Mouse (Mus musculus) cortical plate, adult 2 months (tissue): ENCODE data around the gene 2310007B03Rik. TPM values are rescaled to one million over a fixed set of nuclear protein-coding genes. Genes with fewer than 3 reads are reported as not detected.
"Not testable (repeated sequence)": the region's sequence is repeated elsewhere in the genome, so short reads cannot be mapped to it uniquely, and the experiment has no call there.

Experiments used
- H3K27ac ChIP-seq: fragments of 200-500 bp; 2 replicates; pipeline ENCODE4 v1.5.1; 2012; ENCODE audit warnings: low read length, control low read depth, inconsistent platforms; ENCODE audit not compliant: insufficient read depth
- H3K4me1 ChIP-seq: fragments of 200-500 bp; 2 replicates; pipeline ENCODE4 v1.6.1; 2011; ENCODE audit warnings: low read length; ENCODE audit not compliant: control insufficient read depth, insufficient read depth
- H3K4me3 ChIP-seq: fragments of 200-500 bp; 2 replicates; pipeline ENCODE4 v1.5.1; 2011; ENCODE audit warnings: mild to moderate bottlenecking, low read length, control low read depth; ENCODE audit not compliant: insufficient read depth
- CTCF ChIP-seq: fragments of 200-500 bp; IDR thresholded peaks from 2 replicates; pipeline ENCODE4 v1.5.1; 2011; ENCODE audit warnings: mild to moderate bottlenecking, control low read depth, low read length; ENCODE audit not compliant: insufficient read depth; ENCODE audit errors: extremely low read depth
- POLR2A ChIP-seq: fragments of 200-500 bp; IDR thresholded peaks from 2 replicates; pipeline ENCODE4 v1.6.1; 2011; ENCODE audit warnings: mild to moderate bottlenecking, low read length, control low read depth; ENCODE audit not compliant: insufficient read depth; ENCODE audit errors: extremely low read depth
- polyA plus RNA-seq: library from polyadenylated mRNA; depleted of rRNA; stranded (reverse); fragments of >200 nt; gene quantifications from 2 replicates; pipeline ENCODE4 v1.2.3, GENCODE M21; 2012; rRNA removed

2310007B03Rik gene
- not detected in 2 replicates for polyA plus RNA-seq

DNA sequence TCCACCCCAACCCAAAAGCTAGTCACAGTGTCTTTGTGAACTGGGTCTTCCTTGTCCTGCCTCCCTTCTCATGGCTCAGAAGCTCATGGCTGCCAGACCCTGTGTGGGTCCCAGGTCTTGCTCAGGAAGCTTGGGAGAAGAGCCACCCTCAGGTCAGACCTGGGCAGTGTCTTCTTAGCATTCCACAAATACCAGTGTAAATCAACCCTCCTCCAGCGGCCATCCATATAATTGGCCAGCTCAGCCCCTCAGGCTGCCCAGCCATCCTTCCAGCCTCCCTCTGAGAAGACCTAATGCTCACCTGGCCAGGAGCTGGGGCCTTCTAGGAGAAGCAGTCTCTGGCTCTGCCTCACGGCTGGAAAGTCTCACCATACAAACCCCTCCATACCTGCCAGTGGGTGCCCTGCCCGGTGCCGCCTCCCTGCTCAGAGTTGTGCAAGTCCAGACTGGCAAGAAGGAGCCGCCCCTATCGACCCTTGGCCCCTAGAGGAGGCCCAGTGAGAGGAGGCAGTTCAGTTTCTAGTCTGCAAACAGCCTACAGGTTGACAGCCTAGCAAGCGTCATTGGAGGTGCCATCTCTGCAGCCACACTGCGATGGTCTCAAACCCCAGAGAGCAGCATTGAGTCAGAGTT lies at the start of gene 2310007B03Rik:
2310007B03Rik (minus strand) TSS at position 448 of the 633 bp plus-strand sequence.
- TF ChIP-seq POLR2A (no peak), CTCF (no peak)

GRCm38 (mm10) chr1:93210213-93210641 lies 49.5 kb upstream of the 2310007B03Rik start:
- no peak for TF ChIP-seq CTCF
- no peak for TF ChIP-seq POLR2A
- Histone ChIP-seq H3K4me1 (no peaks in the 10 kb centered on the region), H3K4me3 (no peak overlapping the region), H3K27ac (0 out of 2 replicates have a peak overlapping the region, but pooled peaks have one; percentile 33)

More for the DNA sequence above, at the start of gene 2310007B03Rik:
- H3K4me1 ChIP-seq: peaks cover 2% of the 10 kb centered on the region; the same call in 1 of the 2 replicates
- no peak within 1 kb of the TSS for H3K27ac ChIP-seq
- no peak within 1 kb of the TSS for H3K4me3 ChIP-seq

GRCm38 (mm10) chr1:93207536-93208064 lies 46.9 kb upstream of the 2310007B03Rik start:
- TF ChIP-seq POLR2A (no peak), CTCF (no peak)
- Histone ChIP-seq H3K4me3 (no peak overlapping the region), H3K27ac (no peak overlapping the region), H3K4me1 (no peaks in the 10 kb centered on the region)

GRCm38 (mm10) chr1:93206277-93206970 lies 45.7 kb upstream of the 2310007B03Rik start:
- TF ChIP-seq POLR2A (no peak), CTCF (0 out of 2 replicates have a peak, but pooled peaks have one; percentile 9)
- H3K4me1 ChIP-seq: no peaks in the 10 kb centered on the region
- H3K27ac ChIP-seq: no peak overlapping the region
- H3K4me3 ChIP-seq: no peak overlapping the region

DNA sequence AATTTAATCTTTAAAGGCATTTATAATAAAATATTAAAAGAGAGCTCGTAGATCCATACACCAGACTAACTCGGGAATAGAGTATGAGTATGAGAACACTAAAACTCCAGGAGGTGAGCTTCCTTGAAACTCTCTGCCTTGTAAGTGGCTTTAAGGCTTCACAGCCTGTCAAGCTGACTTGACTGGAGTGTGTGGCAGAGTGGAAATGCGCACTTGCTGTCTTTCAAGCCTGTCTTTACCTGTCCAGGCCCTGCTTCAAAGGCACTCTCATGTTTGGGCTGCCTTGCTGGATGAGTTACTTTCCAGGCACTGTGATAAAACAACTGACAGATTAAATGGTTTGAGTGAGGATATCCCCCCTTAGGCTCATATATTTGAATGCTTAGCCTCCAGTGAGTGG lies 37.2 kb upstream of the 2310007B03Rik start:
- Histone ChIP-seq H3K4me1 (no peaks in the 10 kb centered on the region), H3K4me3 (no peak overlapping the region), H3K27ac (no peak overlapping the region)
- TF ChIP-seq POLR2A: no peak
- no peak for TF ChIP-seq CTCF

DNA sequence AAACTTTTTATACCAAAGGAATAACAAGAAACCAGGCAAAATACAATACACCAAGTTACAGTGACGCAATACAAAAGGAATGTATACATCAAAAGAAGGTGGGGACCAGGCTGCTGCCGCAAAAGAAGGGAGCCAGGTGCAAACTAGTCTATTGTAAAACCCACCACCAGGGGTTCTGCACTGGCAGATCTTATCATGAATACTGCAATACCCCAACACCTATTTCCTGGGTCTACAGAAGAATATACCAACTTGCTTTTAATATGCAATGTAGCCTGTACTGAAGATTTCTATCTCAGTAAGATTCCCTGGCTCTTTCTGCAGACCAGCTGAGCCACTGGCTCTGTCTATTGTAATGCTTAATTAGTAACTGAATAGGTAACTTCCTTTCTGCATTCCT lies 36.7 kb upstream of the 2310007B03Rik start:
- not testable (repeated sequence) for H3K4me3 ChIP-seq, H3K27ac ChIP-seq, H3K4me1 ChIP-seq

- no peak overlapping the region for H3K27ac ChIP-seq
- H3K4me3 ChIP-seq: no peak overlapping the region
- TF ChIP-seq CTCF: no peak
- no peaks in the 10 kb centered on the region for H3K4me1 ChIP-seq
These were observed 34.2 kb upstream of the 2310007B03Rik start for GRCm38 (mm10) chr1:93194961-93195360.

GRCm38 (mm10) chr1:93190726-93191305 lies 30.1 kb upstream of the 2310007B03Rik start:
- Histone ChIP-seq H3K27ac (no peak overlapping the region), H3K4me1 (no peaks in the 10 kb centered on the region), H3K4me3 (no peak overlapping the region)
- no peak for TF ChIP-seq CTCF
- TF ChIP-seq POLR2A: no peak

- no peak overlapping the region for H3K4me3 ChIP-seq
- no peaks in the 10 kb centered on the region for H3K4me1 ChIP-seq
- H3K27ac ChIP-seq: no peak overlapping the region
- TF ChIP-seq CTCF (no peak), POLR2A (no peak)
These were observed 23.5 kb upstream of the 2310007B03Rik start for GRCm38 (mm10) chr1:93184071-93184828.

DNA sequence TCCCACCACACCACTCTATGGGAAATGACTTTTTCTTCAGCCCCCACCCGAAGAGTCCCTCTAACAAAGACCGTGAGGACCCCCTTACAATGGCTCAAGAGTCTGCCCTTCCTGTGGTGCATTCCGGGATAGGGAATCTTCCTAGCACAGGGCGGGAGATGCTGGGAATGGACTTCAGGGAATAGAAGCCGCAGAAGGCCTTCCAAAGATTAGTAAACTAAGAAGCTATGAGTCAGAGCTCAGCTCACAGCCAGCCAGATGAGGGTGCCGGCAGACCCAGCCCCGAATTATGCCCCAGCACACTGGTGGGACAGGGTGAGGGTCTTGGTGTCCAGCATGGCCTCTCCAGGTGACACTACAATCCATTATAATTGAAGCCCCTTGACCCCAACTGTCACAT lies 21.5 kb upstream of the 2310007B03Rik start:
- H3K4me3 ChIP-seq: no peak overlapping the region
- H3K4me1 ChIP-seq: no peaks in the 10 kb centered on the region
- no peak overlapping the region for H3K27ac ChIP-seq
- TF ChIP-seq POLR2A: no peak
- TF ChIP-seq CTCF: no peak
